Mouse (Mus musculus): ENCODE measurements at regions not wholly inside any gene's neighbourhood (a gene's known extent, or its start where the extent isn't known, plus 50 kb on each side); places are given as distances from the start of the nearest gene placed in this dataset.

DNA sequence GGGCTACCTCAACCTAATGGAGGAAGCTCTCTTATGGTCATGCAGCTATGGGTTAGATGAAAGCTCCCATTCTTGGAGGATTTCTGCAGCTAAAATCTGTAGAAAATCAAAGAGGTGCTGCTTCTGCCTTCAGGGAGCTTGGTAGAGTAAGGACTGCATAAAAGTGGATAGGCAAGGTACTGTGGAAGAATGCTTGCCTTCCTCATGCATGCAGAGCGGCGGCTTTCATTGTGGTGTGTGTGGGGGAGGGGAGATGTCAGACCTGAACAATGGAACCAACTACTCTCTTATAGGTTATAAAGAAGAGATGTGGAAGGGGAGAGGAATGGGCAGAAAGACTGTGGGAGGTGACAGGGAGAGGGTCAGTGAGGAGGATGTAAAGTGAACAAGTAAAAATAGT lies 392.8 kb upstream of the Atp11b start:
- TF ChIP-seq POLR2A (IDR thresholded peaks at IDR 0.05; ENCODE audit: low read depth, low read length): no peak
- no peak for TF ChIP-seq CTCF (IDR thresholded peaks at IDR 0.05; ENCODE audit: borderline replicate concordance, insufficient read depth, low read length)
- no peaks in the 10 kb centered on the region for H3K4me1 ChIP-seq (ENCODE audit: control insufficient read depth, insufficient read depth, low read length)
- no peak overlapping the region for H3K4me3 ChIP-seq (ENCODE audit: insufficient read depth, low read length)
- no peak overlapping the region for H3K27ac ChIP-seq (ENCODE audit: insufficient read depth, low read length)

DNA sequence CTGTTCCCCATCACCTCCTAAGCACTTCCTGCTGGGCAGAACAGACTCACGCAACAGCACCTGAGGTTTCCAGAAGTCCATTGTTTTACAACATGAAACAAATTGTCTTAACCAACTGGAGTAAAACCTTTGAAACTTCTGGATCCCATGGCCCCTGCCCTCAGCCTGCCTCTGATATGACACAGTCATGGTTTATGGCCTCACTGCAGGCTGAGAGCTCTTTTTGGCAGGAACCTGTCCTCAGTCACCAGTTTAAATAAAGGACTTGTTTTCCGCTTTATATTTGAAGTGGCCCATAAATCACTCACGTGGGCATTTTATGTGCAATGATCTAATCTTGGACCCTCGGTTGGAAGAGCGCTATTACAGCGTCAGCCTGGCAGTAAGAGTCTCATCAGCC lies 388.5 kb upstream of the Atp11b start:
- H3K4me3 ChIP-seq (ENCODE audit: insufficient read depth, low read length): no peak overlapping the region
- H3K4me1 ChIP-seq (ENCODE audit: control insufficient read depth, insufficient read depth, low read length): no peaks in the 10 kb centered on the region
- TF ChIP-seq CTCF (IDR thresholded peaks at IDR 0.05; ENCODE audit: borderline replicate concordance, insufficient read depth, low read length): no peak
- no peak for TF ChIP-seq POLR2A (IDR thresholded peaks at IDR 0.05; ENCODE audit: low read depth, low read length)
- no peak overlapping the region for H3K27ac ChIP-seq (ENCODE audit: insufficient read depth, low read length)

DNA sequence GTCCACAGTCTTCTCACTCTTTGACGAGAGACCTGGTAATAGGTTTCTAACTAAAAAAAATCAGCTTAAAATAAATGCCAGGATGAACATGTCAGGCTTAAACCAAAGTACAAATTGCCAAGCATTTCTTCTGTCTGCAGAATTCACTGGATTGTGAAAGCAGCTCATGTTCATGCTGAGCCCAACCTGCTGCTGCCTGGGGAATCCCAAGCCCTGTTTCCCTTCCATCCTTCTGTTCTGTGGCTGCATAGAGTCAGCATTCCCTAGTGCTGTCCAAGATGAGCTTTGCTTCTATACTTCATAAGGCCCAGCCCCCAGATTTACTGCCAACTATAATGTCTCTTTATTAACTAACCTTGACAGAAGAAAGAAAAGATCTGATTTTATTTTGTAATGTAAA lies 381.6 kb upstream of the Atp11b start:
- TF ChIP-seq POLR2A (IDR thresholded peaks at IDR 0.05; ENCODE audit: low read depth, low read length): no peak
- TF ChIP-seq CTCF (IDR thresholded peaks at IDR 0.05; ENCODE audit: borderline replicate concordance, insufficient read depth, low read length): no peak
- Histone ChIP-seq H3K27ac (ENCODE audit: insufficient read depth, low read length) (no peak overlapping the region), H3K4me3 (ENCODE audit: insufficient read depth, low read length) (no peak overlapping the region), H3K4me1 (ENCODE audit: control insufficient read depth, insufficient read depth, low read length) (no peaks in the 10 kb centered on the region)

DNA sequence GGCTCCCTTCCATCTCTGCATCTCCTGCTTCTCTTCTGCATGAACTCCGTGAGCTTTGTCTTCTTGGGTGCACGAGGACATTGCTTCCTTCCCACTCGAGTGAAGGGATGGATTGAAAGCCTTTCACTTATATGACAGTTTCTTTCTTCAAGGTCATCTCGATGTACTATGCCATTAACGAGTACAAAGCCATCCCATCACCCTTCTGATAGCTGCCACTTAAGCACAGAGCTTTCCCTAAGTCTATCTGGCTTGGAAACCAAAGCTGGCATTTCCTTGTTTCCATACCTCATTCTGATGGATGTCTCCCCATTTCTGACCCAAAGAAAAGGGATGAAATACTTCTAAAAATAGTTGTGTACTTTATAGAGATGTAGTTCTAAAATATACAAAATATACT lies 366.5 kb upstream of the Atp11b start:
- Histone ChIP-seq H3K27ac (ENCODE audit: insufficient read depth, low read length) (no peak overlapping the region), H3K4me3 (ENCODE audit: insufficient read depth, low read length) (no peak overlapping the region), H3K4me1 (ENCODE audit: control insufficient read depth, insufficient read depth, low read length) (no peaks in the 10 kb centered on the region)
- TF ChIP-seq POLR2A (IDR thresholded peaks at IDR 0.05; ENCODE audit: low read depth, low read length): no peak
- no peak for TF ChIP-seq CTCF (IDR thresholded peaks at IDR 0.05; ENCODE audit: borderline replicate concordance, insufficient read depth, low read length)

DNA sequence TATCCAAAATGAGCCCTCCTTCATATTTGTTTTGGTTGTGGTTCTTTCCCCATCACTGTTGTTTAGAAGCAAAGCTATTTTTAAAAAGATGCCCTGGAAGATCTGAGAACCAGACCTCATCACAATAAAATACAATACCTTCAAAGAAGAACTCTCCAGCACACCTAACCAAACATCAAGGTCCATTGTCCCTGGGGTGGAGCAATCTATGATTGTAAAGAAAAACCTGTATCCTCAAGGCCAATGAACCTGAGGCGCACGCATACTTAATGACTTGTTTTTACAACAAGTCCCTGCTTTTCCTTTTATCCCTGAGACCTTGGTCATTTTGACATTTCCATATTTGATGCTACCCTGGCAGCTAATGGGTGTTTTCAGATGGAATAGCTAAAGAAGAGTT lies 361.2 kb upstream of the Atp11b start:
- H3K4me1 ChIP-seq (ENCODE audit: control insufficient read depth, insufficient read depth, low read length): no peaks in the 10 kb centered on the region
- TF ChIP-seq CTCF (IDR thresholded peaks at IDR 0.05; ENCODE audit: borderline replicate concordance, insufficient read depth, low read length) (no peak), POLR2A (IDR thresholded peaks at IDR 0.05; ENCODE audit: low read depth, low read length) (no peak)
- H3K4me3 ChIP-seq (ENCODE audit: insufficient read depth, low read length): no peak overlapping the region
- no peak overlapping the region for H3K27ac ChIP-seq (ENCODE audit: insufficient read depth, low read length)

DNA sequence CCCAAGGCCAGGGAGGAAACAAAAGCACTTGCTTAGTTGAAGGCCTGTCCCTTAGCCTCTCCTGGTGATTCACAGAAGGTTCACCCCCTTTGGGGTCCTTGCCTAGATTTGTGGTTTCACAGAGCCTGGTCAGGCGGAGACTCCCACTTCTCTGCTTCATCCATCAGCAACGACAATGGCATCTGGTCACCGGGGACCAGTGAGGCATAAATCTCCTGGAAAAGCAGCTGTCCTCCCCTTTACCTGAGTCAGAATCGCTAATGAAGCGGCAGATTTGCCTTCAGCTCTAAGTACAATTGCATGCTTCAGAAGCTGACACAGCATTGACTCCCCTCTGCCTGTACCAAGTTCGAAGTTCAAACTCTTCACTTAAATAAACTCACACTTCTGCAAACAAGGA lies 353.7 kb upstream of the Atp11b start:
- TF ChIP-seq CTCF (IDR thresholded peaks at IDR 0.05; ENCODE audit: borderline replicate concordance, insufficient read depth, low read length) (no peak), POLR2A (IDR thresholded peaks at IDR 0.05; ENCODE audit: low read depth, low read length) (no peak)
- Histone ChIP-seq H3K4me3 (ENCODE audit: insufficient read depth, low read length) (no peak overlapping the region), H3K27ac (ENCODE audit: insufficient read depth, low read length) (no peak overlapping the region), H3K4me1 (ENCODE audit: control insufficient read depth, insufficient read depth, low read length) (peaks cover 3% of the 10 kb centered on the region)

DNA sequence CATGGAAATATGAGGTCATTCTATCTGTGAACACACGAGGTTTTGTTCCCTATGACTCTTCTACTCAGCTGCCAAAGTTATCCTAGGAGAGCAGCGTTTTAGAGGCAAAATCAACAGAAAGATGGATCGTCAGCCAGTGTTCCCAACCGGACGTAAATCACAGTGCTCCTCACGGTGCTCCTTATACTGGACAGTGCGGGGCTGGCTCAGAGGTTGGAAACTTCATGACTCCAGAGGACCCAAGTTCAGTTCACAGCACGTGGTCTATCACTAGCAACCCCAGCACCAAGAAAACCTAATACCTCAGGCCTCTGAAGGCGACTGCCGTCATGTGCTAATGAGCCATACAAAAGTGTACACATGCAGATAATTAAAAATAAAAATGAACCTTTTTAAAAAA lies 351.2 kb upstream of the Atp11b start:
- TF ChIP-seq CTCF (IDR thresholded peaks at IDR 0.05; ENCODE audit: borderline replicate concordance, insufficient read depth, low read length) (no peak), POLR2A (IDR thresholded peaks at IDR 0.05; ENCODE audit: low read depth, low read length) (no peak)
- Histone ChIP-seq H3K4me3 (ENCODE audit: insufficient read depth, low read length) (no peak overlapping the region), H3K4me1 (ENCODE audit: control insufficient read depth, insufficient read depth, low read length) (peaks cover 3% of the 10 kb centered on the region), H3K27ac (ENCODE audit: insufficient read depth, low read length) (no peak overlapping the region)

DNA sequence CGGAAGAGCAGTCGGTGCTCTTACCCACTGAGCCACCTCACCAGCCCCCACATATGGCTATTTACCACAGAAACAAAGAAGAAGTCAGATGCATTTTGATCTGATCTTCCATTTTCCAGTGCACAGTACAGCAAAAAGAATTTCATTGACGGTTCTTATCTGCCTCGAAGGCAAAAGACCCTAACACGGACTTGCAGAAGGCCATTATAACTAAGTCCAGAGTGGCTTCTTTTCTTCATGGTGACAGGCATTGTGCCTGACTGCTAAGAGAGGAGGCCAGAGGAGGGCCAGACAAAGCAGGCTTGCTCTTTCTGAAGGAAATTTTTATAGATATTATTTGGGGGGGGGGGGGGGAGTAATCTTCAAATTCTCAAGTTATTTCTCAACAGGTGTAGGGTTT lies 350.0 kb upstream of the Atp11b start:
- peaks cover 3% of the 10 kb centered on the region for H3K4me1 ChIP-seq (ENCODE audit: control insufficient read depth, insufficient read depth, low read length)
- H3K4me3 ChIP-seq (ENCODE audit: insufficient read depth, low read length): no peak overlapping the region
- TF ChIP-seq CTCF (IDR thresholded peaks at IDR 0.05; ENCODE audit: borderline replicate concordance, insufficient read depth, low read length) (no peak), POLR2A (IDR thresholded peaks at IDR 0.05; ENCODE audit: low read depth, low read length) (no peak)
- no peak overlapping the region for H3K27ac ChIP-seq (ENCODE audit: insufficient read depth, low read length)

DNA sequence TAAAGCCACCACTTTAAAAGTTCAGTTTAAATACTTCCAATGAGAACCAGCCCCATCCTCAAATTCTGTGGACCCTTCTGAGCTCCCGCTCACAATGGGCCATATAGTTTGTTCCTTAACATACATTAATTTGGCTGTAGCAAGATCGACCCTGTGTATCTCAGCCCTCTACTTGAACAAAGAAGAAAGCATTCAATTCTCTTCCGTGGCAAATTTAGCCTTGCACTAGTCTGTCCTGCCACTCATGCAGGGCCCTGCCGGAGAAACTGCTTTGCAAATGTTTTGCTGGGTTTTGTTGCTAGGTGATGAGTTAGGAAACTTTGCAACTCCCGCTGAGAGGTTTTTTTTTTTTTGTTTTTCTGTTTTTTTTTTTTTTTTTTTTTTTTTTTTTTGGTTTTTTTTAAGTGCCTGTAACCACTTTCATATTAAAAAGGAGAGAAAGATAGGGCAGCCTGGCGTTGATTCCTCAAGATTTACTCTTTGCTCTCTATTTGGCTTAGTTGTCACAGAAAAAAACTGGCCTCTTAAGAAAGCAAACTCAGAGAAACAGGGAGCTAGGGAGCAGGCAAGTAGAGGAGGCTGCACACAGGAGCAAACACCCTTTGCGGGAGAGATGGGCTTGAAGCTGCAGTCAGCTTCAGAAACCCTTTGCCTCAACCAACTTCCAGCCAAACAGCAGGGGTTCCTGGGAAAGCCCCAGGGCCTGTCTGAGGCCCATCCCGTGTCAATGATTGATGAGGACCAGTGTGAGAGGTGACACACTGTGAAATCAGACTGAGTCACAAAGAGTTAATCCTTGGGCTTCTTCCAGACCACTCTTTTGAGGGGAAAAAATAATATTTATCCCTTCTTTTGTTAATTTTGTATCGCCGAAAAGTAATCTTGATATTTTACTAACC lies 349.2 kb upstream of the Atp11b start:
- H3K4me3 ChIP-seq (ENCODE audit: insufficient read depth, low read length): no peak overlapping the region
- H3K4me1 ChIP-seq (ENCODE audit: control insufficient read depth, insufficient read depth, low read length): peaks cover 3% of the 10 kb centered on the region
- no peak for TF ChIP-seq CTCF (IDR thresholded peaks at IDR 0.05; ENCODE audit: borderline replicate concordance, insufficient read depth, low read length)
- no peak for TF ChIP-seq POLR2A (IDR thresholded peaks at IDR 0.05; ENCODE audit: low read depth, low read length)
- H3K27ac ChIP-seq (ENCODE audit: insufficient read depth, low read length): no peak overlapping the region

DNA sequence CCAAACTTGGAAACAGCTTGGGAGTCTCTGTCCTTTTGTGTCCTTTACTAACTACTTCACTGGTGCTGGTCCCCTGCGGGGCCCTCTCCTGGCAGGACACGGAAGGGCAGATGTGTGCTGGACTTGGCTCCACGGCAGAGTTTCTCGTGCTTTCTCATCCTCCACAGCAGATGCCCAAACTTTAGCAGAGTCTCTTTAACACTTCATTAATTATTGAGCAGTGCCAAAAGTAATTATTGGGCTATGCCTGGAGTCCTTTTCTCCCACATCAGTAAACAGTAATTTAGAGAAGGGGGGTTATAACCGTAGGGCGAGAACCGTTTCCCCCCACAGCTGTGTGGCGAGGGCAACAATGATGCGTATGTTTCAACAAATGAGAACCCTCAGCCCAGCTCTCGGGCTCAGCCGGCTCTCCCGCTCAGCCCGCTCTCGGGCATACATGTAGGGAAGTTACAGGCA lies 348.3 kb upstream of the Atp11b start:
- no peak overlapping the region for H3K27ac ChIP-seq (ENCODE audit: insufficient read depth, low read length)

More for the DNA sequence above, 348.3 kb upstream of the Atp11b start:
- 0 out of 2 replicates have a peak, but pooled peaks have one; percentile 24 for TF ChIP-seq CTCF (IDR thresholded peaks at IDR 0.05; ENCODE audit: borderline replicate concordance, insufficient read depth, low read length)
- no peak for TF ChIP-seq POLR2A (IDR thresholded peaks at IDR 0.05; ENCODE audit: low read depth, low read length)
- Histone ChIP-seq H3K4me3 (ENCODE audit: insufficient read depth, low read length) (no peak overlapping the region), H3K4me1 (ENCODE audit: control insufficient read depth, insufficient read depth, low read length) (peaks cover 3% of the 10 kb centered on the region)
